Mouse (Mus musculus) layer of hippocampus, adult 8-10 months (tissue): ENCODE data around the gene 1190002N15Rik. TPM values are rescaled to one million over a fixed set of nuclear protein-coding genes. Genes with fewer than 3 reads are reported as not detected.

Experiments
- DNase-seq, 2 experiments: peaks; one replicate each; pipeline ENCODE4 v3.0.0; 2022; ENCODE audit warnings: low spot score in 2 of 2
- total RNA-seq, 4 experiments: library from RNA; stranded (reverse); gene quantifications; 2 replicates each; pipeline ENCODE4 v1.2.4; 2022

1190002N15Rik gene
- total RNA-seq = 10 to 100 TPM; 18.1 to 19.6 (median 18.9) TPM

DNA sequence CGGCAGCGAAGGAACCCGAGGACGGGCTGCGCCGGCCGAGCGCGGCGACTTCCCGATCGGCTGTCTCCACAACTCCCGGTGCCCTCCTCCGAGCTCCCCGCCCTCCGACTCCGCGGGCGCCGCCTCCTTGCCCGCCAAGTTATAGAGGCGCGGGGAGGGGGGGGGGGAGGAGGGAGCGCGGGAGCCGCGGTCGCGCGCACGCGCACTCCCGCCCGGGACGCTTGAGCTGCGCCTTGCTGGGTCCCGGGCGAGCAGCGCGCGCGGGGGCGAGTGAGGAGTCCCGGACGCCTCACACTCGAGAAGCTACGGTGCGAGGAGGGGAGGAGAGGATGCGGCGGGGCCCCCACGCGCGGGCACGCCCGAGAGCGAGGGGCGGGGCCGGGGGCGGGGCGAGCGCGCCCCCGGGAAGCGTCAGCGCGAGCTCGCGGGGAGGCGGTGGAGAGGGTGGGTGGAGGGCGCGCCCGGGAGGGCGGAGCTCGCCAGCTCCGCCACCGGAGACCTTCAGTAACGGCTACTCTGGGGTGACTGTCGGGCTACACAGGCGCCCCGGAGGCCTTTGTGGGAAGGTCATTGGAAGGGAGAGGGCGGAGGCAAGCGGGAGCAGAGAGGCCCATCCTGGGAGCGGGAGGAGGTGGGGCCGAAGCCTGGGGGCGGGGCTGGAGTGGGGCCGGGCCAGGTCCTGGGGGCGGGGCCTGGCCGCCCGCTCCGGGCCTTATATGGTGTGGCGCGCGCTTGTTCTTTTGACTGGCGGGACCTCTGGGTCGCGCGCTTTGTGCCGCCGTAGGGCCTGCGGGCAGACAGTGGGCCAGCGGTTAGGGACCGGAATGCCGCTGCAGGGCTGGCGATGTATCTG lies at the start of gene 1190002N15Rik:
Gene 1190002N15Rik (minus strand): TSS at position 112 of the 853 bp plus-strand sequence.
- peak; percentile 87 to 89 for DNase-seq

GRCm38 (mm10) chr9:94582309-94582708 lies 44.4 kb upstream of the 1190002N15Rik start:
- no peak for DNase-seq

GRCm38 (mm10) chr9:94581661-94582060 lies 43.8 kb upstream of the 1190002N15Rik start:
- DNase-seq = no peak

DNA sequence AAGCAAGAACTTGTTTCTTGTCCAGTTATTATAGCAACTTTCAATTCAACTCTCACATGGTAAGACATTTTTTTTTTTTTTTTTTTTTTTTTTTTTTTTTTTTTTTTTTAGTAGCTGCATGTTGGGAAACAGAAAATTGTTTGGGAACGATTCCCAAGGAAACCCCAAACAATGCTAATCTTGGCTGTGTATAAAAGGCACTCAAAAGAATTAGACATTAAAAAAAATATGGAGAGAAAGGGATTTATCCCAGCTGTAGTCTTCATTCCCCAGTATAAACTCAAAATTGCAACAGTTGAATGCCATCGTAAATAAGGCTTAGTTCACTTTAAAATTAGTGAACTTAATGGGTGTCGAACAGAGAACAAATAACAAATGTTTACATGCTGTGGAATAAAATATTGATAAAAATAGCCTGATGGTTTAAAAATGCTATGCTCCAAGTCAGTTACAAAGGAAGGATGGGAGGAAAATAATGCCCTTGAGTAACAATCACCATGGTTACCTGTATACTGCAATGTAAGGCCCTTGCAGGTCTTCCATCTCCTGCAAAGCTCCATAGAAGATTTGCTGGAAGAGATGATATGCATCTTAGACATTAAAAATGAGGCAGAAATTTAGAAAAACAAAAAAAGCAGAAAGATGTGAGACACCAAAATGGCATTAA lies 42.3 kb upstream of the 1190002N15Rik start:
- no peak for DNase-seq

GRCm38 (mm10) chr9:94571802-94572201 lies 33.9 kb upstream of the 1190002N15Rik start:
- DNase-seq = no peak

DNA sequence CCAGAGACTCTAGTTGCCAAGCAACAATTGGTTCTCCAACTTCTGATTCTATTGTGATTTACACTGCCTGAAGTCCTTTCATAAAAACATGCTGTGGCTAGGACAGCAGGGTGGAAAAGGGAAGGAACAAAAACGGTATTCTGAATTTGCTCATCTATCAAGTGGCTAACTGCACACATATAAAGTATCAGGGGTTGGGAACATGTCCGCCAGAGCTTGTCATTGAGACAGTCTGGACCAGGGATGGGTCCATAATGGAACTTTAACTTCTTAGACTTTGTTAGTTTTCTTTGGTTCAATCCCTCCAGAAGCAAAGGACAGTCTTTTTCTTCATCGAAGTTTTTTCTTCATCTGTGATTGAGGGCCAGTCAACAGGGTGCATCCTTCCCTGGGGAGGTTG lies 30.5 kb upstream of the 1190002N15Rik start:
- DNase-seq = no peak

- no peak for DNase-seq
Measured at GRCm38 (mm10) chr9:94567722-94568314, 29.9 kb upstream of the 1190002N15Rik start.

DNA sequence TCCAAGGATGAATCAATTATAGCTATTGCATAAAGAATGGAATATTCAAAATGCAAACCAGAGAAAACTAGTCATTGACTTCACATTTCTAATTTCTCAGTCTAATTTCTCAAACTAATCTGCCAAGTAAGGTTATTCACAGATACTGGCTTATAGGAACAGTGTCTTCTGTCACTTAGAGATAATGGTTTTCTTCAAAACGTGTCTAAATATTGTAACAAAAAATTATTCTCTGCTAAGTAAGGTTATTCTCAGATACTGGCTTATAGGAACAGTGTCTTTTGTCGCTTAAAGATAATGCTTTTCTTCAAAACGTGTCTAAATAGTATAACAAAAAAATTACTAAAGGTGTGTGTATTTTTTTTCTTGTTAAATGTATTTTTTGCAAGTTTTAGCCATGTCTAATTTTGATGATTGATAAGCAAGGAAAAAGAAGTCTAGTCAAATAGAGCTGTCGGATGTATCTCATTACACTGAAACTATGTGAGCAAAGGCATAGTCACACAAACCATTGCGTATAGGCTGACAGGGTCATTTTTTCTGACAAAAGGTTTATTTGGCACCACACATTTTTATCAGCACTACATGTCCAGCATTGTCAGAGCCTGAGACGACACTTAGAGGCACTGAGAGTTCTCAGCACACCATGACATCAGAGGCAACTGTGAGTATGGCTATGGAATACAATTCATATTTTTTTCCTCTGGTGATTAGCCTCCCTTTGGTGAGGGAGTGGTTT lies 19.1 kb upstream of the 1190002N15Rik start:
- no peak for DNase-seq

GRCm38 (mm10) chr9:94556249-94556648 lies 18.4 kb upstream of the 1190002N15Rik start:
- no peak for DNase-seq

DNA sequence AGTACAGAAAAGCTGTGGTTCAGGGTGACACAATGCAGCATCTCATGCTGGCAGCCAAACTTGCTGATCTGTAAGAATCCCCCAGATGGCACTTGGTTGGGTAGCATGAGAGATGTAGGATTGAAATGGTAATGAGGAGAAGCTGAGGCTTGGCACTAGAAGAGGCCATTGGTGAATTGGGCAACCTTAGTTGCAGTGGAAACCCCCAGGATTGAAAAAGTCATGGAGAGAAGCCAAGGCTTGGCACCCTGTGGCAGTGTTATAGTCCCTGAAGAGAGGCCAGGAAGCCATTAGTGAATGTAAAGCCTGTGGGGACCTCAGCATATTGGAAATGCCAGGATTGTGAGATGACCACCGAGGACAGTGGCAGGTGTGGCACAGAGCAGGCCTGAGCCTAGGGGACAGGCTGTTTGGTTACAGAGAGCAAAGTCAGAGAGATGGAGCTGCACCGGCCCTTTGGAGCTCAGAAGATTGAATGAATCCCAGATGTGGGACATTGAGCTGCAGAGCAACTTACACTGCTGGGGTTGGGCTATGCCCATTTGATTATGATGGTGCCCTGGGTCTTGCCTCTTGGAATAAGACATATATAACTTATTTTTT lies 12.7 kb upstream of the 1190002N15Rik start:
- DNase-seq = no peak

DNA sequence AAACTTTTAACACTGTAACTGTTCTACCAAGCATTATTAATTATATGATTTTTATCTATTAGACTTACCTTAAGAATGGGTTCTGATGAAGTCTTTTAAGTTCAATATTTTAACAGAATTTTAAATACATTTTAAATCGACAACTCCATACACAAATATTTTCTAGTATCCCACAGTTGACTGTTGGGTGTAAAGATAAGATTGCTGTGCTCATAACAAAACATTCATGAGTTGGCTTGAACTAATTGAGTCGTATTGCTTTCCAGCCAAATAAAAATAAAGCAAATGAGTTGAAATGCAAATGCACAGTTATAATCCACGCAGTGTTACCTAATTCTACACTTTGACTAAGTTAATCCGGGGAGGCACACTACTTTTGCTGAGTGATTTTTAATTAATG lies 6.0 kb upstream of the 1190002N15Rik start:
- DNase-seq = no peak

- DNase-seq = no peak
Measured at GRCm38 (mm10) chr9:94540343-94541095, 2.6 kb upstream of the 1190002N15Rik start.

- no peak for DNase-seq
Measured at GRCm38 (mm10) chr9:94539346-94539865, 1.5 kb upstream of the 1190002N15Rik start.

GRCm38 (mm10) chr9:94538823-94539143 lies 902 bp upstream of the 1190002N15Rik start:
- DNase-seq = no peak

- peak; percentile 50 to 60 for DNase-seq
Measured at GRCm38 (mm10) chr9:94537051-94537917, 597 bp downstream of the 1190002N15Rik start.

- no peak for DNase-seq
Measured at GRCm38 (mm10) chr9:94536261-94536905, 1.5 kb downstream of the 1190002N15Rik start.

DNA sequence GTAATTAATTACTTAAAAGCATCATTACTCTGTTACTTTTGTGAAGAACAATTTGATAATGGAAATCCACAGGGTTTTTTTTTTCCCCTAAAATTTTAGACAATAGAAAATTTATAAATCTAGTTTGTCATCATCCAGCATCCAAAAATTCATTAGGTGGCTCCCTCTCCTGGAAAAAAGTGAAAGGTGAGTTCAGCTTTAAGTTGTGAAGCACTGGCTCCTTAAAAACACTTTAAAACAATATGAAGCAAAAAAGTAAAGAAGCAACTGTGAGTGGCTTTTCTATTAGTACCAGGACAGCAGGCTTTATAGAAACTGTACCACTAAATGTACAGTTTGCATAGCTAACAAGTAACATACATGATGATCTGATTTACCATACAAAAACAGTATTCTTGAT lies 3.1 kb downstream of the 1190002N15Rik start:
- DNase-seq = no peak

DNA sequence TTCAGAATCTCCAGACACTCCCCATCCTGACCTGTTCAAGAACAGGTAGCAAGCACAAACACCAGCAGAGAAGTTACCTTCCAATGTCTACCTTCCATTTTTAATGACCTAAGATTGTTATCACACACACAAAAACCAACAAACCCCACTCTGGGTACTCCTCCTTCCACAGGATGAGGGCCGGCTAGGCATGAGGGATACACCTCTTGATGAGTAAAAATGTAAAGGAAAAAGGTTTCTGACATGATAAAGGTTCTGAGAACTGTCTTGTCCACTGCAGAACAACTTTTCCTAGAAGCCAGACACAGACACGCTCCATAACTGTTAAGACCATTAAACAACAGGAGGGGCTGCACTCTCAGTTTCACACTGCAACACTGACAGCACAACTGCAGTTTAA lies 3.7 kb downstream of the 1190002N15Rik start:
- no peak for DNase-seq

- DNase-seq = no peak
Measured at GRCm38 (mm10) chr9:94533641-94534040, 4.2 kb downstream of the 1190002N15Rik start.
